Mouse (Mus musculus) C2C12 (cell line): ENCODE measurements around the gene Mbnl1. TPM values are rescaled to one million over a fixed set of nuclear protein-coding genes. Genes with fewer than 3 reads are reported as not detected.

ENCODE experiments used
- H3K27me3 ChIP-seq: one replicate; pipeline ENCODE4 v1.6.1; 2011; ENCODE audit not compliant: control insufficient read depth, insufficient read depth, insufficient read length
- H3K36me3 ChIP-seq: one replicate; pipeline ENCODE4 v1.6.1; 2011; ENCODE audit not compliant: control insufficient read depth, insufficient read depth
- H3K4me3 ChIP-seq: one replicate; pipeline ENCODE4 v1.5.1; 2011; ENCODE audit warnings: mild to moderate bottlenecking, control low read depth; ENCODE audit not compliant: poor library complexity, insufficient read depth, severe bottlenecking
- H3K79me2 ChIP-seq: one replicate; pipeline ENCODE4 v1.6.1; 2011; ENCODE audit not compliant: control insufficient read depth, insufficient read depth
- H3K79me3 ChIP-seq: one replicate; pipeline ENCODE4 v1.6.1; 2011; ENCODE audit warnings: low read depth, control low read depth
- H3ac ChIP-seq: one replicate; pipeline ENCODE3; 2011; ENCODE audit warnings: low read depth; ENCODE audit not compliant: control insufficient read depth, insufficient read length
- CEBPB ChIP-seq: IDR thresholded peaks from one replicate; pipeline ENCODE4 v1.6.1; 2011; ENCODE audit warnings: low read depth, mild to moderate bottlenecking, control low read depth, moderate library complexity
- CTCF ChIP-seq: IDR thresholded peaks from one replicate; pipeline ENCODE4 v1.5.1; 2011; ENCODE audit not compliant: control insufficient read depth, insufficient read depth, insufficient read length
- FOSL1 ChIP-seq: IDR thresholded peaks from one replicate; pipeline ENCODE4 v1.8.0; 2011; ENCODE audit warnings: mild to moderate bottlenecking, low read length; ENCODE audit not compliant: poor library complexity, insufficient read depth, severe bottlenecking
- MAX ChIP-seq: IDR thresholded peaks from one replicate; pipeline ENCODE4 v1.6.1; 2011; ENCODE audit warnings: mild to moderate bottlenecking, control low read depth
- MYOD1 ChIP-seq: IDR thresholded peaks from one replicate; pipeline ENCODE4 v1.6.1; 2011; ENCODE audit warnings: low read depth; ENCODE audit not compliant: control insufficient read depth, insufficient read length
- MYOG ChIP-seq: IDR thresholded peaks from one replicate; pipeline ENCODE4 v1.6.1; 2011; ENCODE audit not compliant: control insufficient read depth, insufficient read length; ENCODE audit errors: extremely low read depth
- USF1 ChIP-seq: IDR thresholded peaks from one replicate; pipeline ENCODE4 v1.6.1; 2011; ENCODE audit warnings: low read depth, mild to moderate bottlenecking, control low read depth, moderate library complexity
- polyA plus RNA-seq: library from polyadenylated mRNA; unstranded; fragments of >200 nt; fragmentation: generic; extraction: Trizol; gene quantifications from one replicate; pipeline ENCODE4 v1.2.1, GENCODE M21; 2012; ENCODE audit warnings: missing spikeins

Gene Mbnl1
- polyA plus RNA-seq, 1 experiment, result 37.7 TPM

DNA sequence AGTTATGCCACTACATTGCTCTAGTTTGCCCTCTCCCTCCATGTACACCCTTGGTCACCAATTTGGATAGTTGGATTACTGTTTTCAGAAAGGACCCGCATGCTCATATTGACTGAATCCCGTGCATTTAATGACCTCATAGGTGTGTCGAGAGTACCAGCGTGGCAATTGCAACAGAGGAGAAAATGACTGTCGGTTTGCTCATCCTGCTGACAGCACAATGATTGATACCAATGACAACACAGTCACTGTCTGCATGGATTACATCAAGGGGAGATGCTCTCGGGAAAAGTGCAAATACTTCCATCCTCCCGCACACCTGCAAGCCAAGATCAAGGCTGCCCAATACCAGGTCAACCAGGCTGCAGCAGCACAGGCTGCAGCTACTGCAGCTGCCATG, 140.5 kb downstream of the Mbnl1 start:
- no peaks in the 10 kb centered on the region for H3K27me3 ChIP-seq
- H3K79me3 ChIP-seq, result peaks cover 26% of the 10 kb centered on the region
- H3K36me3 ChIP-seq, result peaks cover 62% of the 10 kb centered on the region
- peaks cover 60% of the 10 kb centered on the region for H3K79me2 ChIP-seq
- TF ChIP-seq CTCF (no peak), FOSL1 (no peak), CEBPB (no peak), MAX (no peak), MYOG (no peak), MYOD1 (no peak), USF1 (no peak)
- no peak overlapping the region for H3K4me3 ChIP-seq
- no peak overlapping the region for H3ac ChIP-seq

DNA sequence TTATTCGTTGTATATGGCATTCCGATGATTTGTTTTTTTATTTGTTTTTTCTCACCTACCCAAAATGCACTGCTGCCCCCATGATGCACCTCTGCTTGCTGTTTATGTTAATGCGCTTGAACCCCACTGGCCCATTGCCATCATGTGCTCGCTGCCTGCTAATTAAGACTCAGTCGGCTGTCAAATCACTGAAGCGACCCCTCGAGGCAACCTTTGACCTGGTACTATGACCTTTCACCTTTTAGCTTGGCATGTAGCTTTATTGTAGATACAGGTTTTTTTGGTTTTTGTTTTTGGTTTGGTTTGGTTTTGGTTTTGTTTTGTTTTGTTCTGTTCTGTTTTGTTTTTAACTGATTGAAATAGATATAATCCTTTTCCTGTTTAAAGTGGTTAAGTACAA, 141.9 kb downstream of the Mbnl1 start:
- Histone ChIP-seq H3K36me3 (peaks cover 71% of the 10 kb centered on the region), H3K79me2 (peaks cover 56% of the 10 kb centered on the region), H3ac (no peak overlapping the region), H3K79me3 (peaks cover 24% of the 10 kb centered on the region), H3K4me3 (no peak overlapping the region), H3K27me3 (no peaks in the 10 kb centered on the region)
- no peak for TF ChIP-seq MAX
- TF ChIP-seq CTCF, result no peak
- TF ChIP-seq MYOD1, result no peak
- TF ChIP-seq USF1, result no peak
- TF ChIP-seq CEBPB, result no peak
- no peak for TF ChIP-seq MYOG
- no peak for TF ChIP-seq FOSL1

DNA sequence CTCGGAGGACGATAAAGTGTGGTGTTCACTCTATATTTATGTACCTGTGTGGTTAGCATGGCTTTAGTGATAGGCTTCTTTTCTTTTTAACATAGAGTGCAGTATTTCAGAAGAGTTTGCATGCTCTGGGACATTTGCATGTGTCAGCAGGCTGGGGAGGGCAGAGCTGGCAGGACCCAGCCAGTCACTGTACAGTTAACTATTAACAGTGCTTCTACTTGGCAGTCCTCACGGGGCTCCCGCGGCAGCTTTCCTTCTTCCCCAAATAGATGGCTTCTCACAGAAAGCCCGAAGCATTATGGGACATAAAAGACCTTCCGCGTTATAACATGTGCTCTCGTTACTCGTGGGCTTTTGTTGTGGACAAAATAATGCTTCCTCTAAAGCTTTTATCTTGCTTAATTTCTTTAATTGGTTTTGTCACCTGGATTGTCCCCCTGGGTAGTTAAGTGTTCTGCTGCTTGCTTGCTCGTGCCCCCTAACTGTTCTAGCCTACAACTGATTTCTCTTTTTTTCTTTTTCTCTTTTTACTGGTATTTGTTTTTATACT, 142.5 kb downstream of the Mbnl1 start:
- no peak overlapping the region for H3K4me3 ChIP-seq
- no peak overlapping the region for H3ac ChIP-seq
- peaks cover 56% of the 10 kb centered on the region for H3K79me2 ChIP-seq
- H3K79me3 ChIP-seq, result peaks cover 21% of the 10 kb centered on the region
- peaks cover 77% of the 10 kb centered on the region for H3K36me3 ChIP-seq
- H3K27me3 ChIP-seq, result no peaks in the 10 kb centered on the region
- TF ChIP-seq FOSL1 (no peak), MYOD1 (no peak), MYOG (no peak), USF1 (no peak), MAX (no peak), CTCF (no peak), CEBPB (no peak)

DNA sequence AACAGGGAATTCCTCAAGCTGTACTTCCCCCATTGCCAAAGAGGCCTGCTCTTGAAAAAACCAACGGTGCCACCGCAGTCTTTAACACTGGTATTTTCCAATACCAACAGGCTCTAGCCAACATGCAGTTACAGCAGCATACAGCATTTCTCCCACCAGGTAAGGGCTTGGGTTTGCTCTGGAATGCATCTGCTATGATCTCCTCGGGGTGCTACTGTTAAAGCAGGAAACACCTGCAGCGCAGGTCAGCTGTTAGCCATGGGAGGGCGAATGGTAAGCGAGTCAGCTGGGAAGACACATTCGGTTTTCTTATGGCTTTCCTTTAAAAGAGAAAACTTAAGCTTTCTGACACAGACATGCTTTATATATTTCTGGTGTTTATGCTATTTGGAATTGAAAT, 143.0 kb downstream of the Mbnl1 start:
- no peak overlapping the region for H3ac ChIP-seq
- peaks cover 79% of the 10 kb centered on the region for H3K36me3 ChIP-seq
- H3K79me2 ChIP-seq, result peaks cover 54% of the 10 kb centered on the region
- H3K27me3 ChIP-seq, result no peaks in the 10 kb centered on the region
- TF ChIP-seq MAX, result no peak
- no peak for TF ChIP-seq FOSL1
- TF ChIP-seq MYOG, result no peak
- TF ChIP-seq CEBPB, result no peak
- TF ChIP-seq MYOD1, result no peak
- TF ChIP-seq USF1, result no peak
- TF ChIP-seq CTCF, result no peak
- no peak overlapping the region for H3K4me3 ChIP-seq
- peaks cover 22% of the 10 kb centered on the region for H3K79me3 ChIP-seq

DNA sequence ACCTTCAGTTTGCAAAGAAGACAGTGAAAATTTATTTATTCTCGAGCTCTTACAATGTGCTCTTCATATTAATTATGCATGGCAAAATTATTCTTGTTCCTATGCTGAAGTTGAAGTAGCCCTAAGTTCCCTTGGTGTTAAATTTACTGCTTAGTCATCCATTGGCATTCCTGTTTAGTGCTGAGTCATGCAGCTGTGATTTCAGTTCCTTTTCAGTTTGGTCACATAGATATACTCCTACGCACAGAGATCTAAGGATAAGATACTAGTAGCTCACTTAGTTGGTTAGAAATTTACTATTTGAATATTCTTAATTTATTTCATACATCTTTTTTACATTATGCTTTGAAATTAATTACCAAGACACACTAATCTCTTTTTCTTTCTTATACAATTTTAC, 143.5 kb downstream of the Mbnl1 start:
- TF ChIP-seq CTCF (no peak), MYOD1 (no peak), MYOG (no peak), FOSL1 (peak; percentile 93), CEBPB (no peak)
- no peaks in the 10 kb centered on the region for H3K27me3 ChIP-seq
- H3K79me3 ChIP-seq, result peaks cover 21% of the 10 kb centered on the region
- no peak overlapping the region for H3ac ChIP-seq
- no peak overlapping the region for H3K4me3 ChIP-seq
- peaks cover 53% of the 10 kb centered on the region for H3K79me2 ChIP-seq
- peaks cover 79% of the 10 kb centered on the region for H3K36me3 ChIP-seq

DNA sequence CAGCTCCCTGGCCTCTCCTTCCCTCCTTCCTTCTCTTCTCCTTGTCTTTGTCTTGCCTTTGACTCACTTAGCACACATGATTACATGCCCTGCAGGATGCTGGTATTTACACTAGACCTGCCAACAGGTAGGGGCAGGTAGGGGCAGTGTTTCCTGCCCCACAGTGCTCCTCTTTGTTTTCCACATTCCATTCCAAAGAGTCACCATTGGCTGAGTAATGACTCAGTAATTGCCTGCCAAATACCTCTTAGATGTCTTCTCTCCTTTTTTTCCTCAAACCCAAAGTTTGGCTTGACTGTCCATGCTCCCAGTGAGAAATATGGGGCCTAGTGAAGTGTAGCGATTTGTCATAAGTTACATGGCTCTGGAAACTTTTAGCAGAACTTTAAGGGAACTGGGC, 145.0 kb downstream of the Mbnl1 start:
- no peak for TF ChIP-seq USF1
- TF ChIP-seq MYOG, result no peak
- TF ChIP-seq CTCF, result no peak
- TF ChIP-seq CEBPB, result no peak
- no peak for TF ChIP-seq MAX
- TF ChIP-seq MYOD1, result no peak
- TF ChIP-seq FOSL1, result no peak
- H3K27me3 ChIP-seq, result no peaks in the 10 kb centered on the region
- H3K36me3 ChIP-seq, result peaks cover 83% of the 10 kb centered on the region
- H3K4me3 ChIP-seq, result no peak overlapping the region
- H3K79me3 ChIP-seq, result peaks cover 20% of the 10 kb centered on the region
- peaks cover 43% of the 10 kb centered on the region for H3K79me2 ChIP-seq
- no peak overlapping the region for H3ac ChIP-seq
